Mouse (Mus musculus): ENCODE data around the gene Mettl26.

- TF ChIP-seq CTCF (IDR thresholded peaks at IDR 0.05; ENCODE audit: extremely low read depth, insufficient read length, insufficient replicate concordance, low read depth, low read length) (no peak), POLR2A (IDR thresholded peaks at IDR 0.05; ENCODE audit: low read depth, low read length) (no peak)
Observed at GRCm38 (mm10) chr17:25883268-25883667, 8.4 kb downstream of the Mettl26 start.

All from small intestine, adult 2 months (tissue).